Mouse (Mus musculus): ENCODE data around the gene Kif17. TPM values are rescaled to one million over a fixed set of nuclear protein-coding genes. Genes with fewer than 3 reads are reported as not detected.
A peak's percentile ranks its signal among the peaks of the same experiment; 100 is the strongest.
"Not testable (repeated sequence)": the region's sequence is repeated elsewhere in the genome, so short reads cannot be mapped to it uniquely, and the experiment has no call there.

Gene Kif17
- polyA plus RNA-seq, 1 experiment from 2014 or later, result 3.0 TPM

DNA sequence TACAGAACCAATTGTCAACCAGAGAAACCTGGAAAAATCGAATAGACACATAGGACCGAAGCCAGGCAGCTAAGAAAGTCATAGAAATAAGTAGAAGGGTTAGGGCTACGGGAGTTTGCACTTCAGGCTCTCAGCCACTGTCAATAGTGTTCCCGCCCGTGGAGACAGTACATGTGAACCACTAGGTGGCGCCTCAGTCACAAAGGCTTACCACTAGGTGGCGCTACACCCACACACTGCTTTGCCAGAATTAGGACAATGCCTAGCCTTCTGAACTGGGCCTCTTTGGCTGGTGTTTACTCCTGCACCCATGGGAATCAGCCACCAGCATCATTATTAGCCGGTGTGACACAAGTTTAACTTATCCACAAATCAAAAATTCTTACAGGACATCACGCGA, 69.3 kb downstream of the Kif17 start:
- Histone ChIP-seq H3K27me3 (no peaks in the 10 kb centered on the region), H3K9ac (no peak overlapping the region), H3K36me3 (peaks cover 12% of the 10 kb centered on the region), H3K4me1 (peaks cover 13% of the 10 kb centered on the region; the same call in 1 of the 2 replicates), H3K9me3 (no peaks in the 10 kb centered on the region), H3K4me2 (no peak overlapping the region), H3K27ac (no peak overlapping the region), H3K4me3 (no peak overlapping the region)
- ATAC-seq (ENCODE audit: borderline replicate concordance, extremely low read depth, low FRiP score, low TSS enrichment), result no peak
- 33% methylated on average over 10 of the region's 10 CpGs for WGBS

DNA sequence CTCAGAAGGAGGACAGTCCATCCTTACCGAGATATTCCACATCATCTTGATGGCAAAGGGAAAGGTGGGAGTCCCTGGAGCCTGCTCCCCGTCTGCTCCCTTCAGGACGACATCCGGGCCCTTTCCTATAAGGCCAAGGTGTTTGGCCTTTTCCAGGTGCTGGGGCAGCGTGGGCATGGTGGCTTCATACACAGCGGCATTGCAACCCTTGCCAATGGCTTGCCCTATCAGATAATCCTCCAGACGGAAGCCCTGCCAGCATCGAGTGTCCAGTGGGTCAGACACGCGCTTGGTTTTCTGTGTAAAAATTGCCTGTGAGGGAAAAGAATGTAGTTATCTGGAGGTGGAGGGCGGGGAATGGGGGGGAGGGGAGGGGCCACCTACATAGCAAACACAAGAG, 70.5 kb downstream of the Kif17 start:
- Histone ChIP-seq H3K9me3 (no peaks in the 10 kb centered on the region), H3K4me2 (no peak overlapping the region), H3K36me3 (peaks cover 9% of the 10 kb centered on the region), H3K4me1 (peaks cover 13% of the 10 kb centered on the region; the same call in 1 of the 2 replicates), H3K9ac (no peak overlapping the region), H3K27me3 (no peaks in the 10 kb centered on the region), H3K27ac (peak overlapping the region; percentile 39; the same call in 1 of the 2 replicates), H3K4me3 (no peak overlapping the region)
- 34% methylated on average over 11 of the region's 11 CpGs for WGBS
- ATAC-seq (ENCODE audit: borderline replicate concordance, extremely low read depth, low FRiP score, low TSS enrichment), result no peak

DNA sequence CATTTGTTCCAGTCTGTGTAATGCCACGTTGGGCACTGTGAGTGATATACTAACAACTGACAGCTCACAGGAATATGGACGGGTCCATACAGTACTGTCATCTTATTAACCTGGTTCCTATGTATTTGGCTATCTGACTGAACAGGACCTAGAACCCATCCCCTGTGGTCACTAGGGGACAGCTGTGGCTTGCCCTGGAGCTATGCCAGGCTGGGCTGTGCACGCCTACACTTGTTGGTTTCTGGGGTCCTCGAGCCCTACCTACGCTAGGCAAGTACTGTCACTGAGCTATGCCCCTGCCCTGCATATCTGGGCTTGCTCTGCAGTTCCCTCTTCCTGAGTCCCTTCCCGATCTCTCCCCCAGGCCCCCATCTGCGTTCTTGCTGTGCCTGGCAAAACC, 71.3 kb downstream of the Kif17 start:
- H3K27ac ChIP-seq, result no peak overlapping the region
- H3K4me2 ChIP-seq, result no peak overlapping the region
- no peak overlapping the region for H3K4me3 ChIP-seq
- no peaks in the 10 kb centered on the region for H3K27me3 ChIP-seq
- ATAC-seq (ENCODE audit: borderline replicate concordance, extremely low read depth, low FRiP score, low TSS enrichment), result no peak
- no peak overlapping the region for H3K9ac ChIP-seq
- H3K4me1 ChIP-seq, result peaks cover 17% of the 10 kb centered on the region
- H3K36me3 ChIP-seq, result peaks cover 7% of the 10 kb centered on the region
- no peaks in the 10 kb centered on the region for H3K9me3 ChIP-seq
- WGBS, result 61% methylated on average over 7 of the region's 7 CpGs

DNA sequence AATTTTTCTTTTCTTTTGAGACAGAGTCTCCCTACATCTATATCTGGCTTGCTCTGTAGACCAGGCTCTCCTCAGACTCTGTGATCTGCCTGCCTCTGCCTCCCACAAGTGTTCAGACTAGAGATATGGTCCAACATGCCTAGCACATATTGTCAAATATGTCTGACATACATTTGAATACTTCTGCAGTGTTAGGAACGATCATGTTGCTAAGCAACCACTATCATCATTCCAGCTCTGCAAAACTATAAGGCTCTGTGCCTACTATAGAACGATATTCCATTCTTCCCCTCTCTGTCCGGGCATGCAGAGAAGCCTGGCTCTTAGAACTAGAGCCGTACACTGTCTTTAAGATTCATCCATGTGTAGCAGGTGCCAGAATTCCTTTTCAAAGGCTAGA, 72.5 kb downstream of the Kif17 start:
- ATAC-seq (ENCODE audit: borderline replicate concordance, extremely low read depth, low FRiP score, low TSS enrichment), result no peak
- 55% methylated on average over 4 of the region's 4 CpGs for WGBS
- no peak overlapping the region for H3K4me2 ChIP-seq
- H3K4me3 ChIP-seq, result no peak overlapping the region
- H3K9ac ChIP-seq, result no peak overlapping the region
- H3K27ac ChIP-seq, result no peak overlapping the region
- H3K36me3 ChIP-seq, result no peaks in the 10 kb centered on the region
- H3K27me3 ChIP-seq, result no peaks in the 10 kb centered on the region
- H3K4me1 ChIP-seq, result peaks cover 19% of the 10 kb centered on the region
- no peaks in the 10 kb centered on the region for H3K9me3 ChIP-seq

DNA sequence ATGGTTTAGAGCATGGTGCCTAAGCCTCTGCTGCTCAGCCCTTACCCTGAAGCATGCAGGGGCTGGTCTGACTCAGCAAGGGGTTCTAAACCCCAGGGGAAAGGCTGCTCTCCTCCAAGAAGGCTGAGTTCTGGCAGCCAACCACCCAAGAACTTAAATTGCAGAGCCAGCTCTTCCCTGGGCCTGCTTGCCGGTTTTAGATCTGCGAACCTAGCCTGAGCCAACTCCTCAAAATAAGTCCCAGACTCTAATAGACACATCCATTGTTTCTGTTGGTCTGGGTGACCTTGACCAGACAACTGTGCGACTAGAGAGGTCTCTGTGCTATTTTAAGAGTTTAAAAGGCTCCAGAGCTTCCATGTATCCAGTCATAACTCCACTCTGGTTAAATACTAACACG, 73.5 kb downstream of the Kif17 start:
- peak overlapping the region; percentile 66 for H3K27ac ChIP-seq
- no peak overlapping the region for H3K4me3 ChIP-seq
- H3K27me3 ChIP-seq, result no peaks in the 10 kb centered on the region
- peaks cover 19% of the 10 kb centered on the region for H3K4me1 ChIP-seq
- H3K9me3 ChIP-seq, result no peaks in the 10 kb centered on the region
- WGBS, result 50% methylated on average over 4 of the region's 4 CpGs
- no peak overlapping the region for H3K4me2 ChIP-seq
- no peaks in the 10 kb centered on the region for H3K36me3 ChIP-seq
- H3K9ac ChIP-seq, result no peak overlapping the region
- ATAC-seq (ENCODE audit: borderline replicate concordance, extremely low read depth, low FRiP score, low TSS enrichment), result no peak

GRCm38 (mm10) chr4:138324451-138324850, 74.2 kb downstream of the Kif17 start:
- WGBS, result 81% methylated on average over 3 of the region's 3 CpGs
- Histone ChIP-seq H3K27ac (peak overlapping the region; percentile 66; the same call in 1 of the 2 replicates), H3K4me2 (no peak overlapping the region), H3K36me3 (no peaks in the 10 kb centered on the region), H3K9ac (no peak overlapping the region), H3K27me3 (no peaks in the 10 kb centered on the region), H3K4me1 (peaks cover 19% of the 10 kb centered on the region), H3K9me3 (no peaks in the 10 kb centered on the region), H3K4me3 (no peak overlapping the region)
- ATAC-seq (ENCODE audit: borderline replicate concordance, extremely low read depth, low FRiP score, low TSS enrichment), result no peak

DNA sequence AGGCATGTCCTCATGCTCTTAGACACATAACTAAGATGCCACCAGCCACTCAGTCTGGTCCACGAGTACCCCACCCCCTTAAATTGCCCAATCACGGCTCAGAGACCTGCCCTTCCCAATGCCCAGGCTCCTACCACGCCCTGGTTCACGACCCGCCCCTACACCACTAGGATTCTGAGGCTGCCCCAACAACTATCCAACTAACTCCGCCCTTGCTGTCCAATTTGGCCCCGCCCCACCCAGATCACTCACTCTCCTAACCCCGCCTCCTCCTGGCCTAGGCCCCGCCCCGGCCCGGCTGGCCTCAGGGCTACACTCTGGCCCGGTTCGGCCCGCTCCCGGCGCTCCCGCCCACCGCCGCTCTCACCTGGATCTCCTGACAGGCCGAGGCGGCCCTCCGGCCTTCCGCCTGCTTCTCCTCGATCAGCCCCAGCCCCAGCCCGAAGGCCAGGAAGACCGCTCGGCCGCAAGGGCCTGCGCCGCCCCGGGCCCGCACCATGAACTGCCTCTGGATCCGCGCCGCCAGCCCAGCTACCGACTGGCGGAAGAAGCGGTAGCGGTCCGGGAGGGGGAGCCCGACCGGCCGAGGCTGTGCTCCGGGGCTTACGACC, 75.3 kb downstream of the Kif17 start:
- peak overlapping the region; percentile 97 for H3K4me3 ChIP-seq
- peaks cover 7% of the 10 kb centered on the region for H3K27me3 ChIP-seq
- H3K9me3 ChIP-seq, result no peaks in the 10 kb centered on the region
- peak overlapping the region; percentile 75 for H3K4me2 ChIP-seq
- WGBS, result under 1% methylated on average over 45 of the region's 45 CpGs
- peak; percentile 95 for ATAC-seq (ENCODE audit: borderline replicate concordance, extremely low read depth, low FRiP score, low TSS enrichment)
- H3K9ac ChIP-seq, result peak overlapping the region; percentile 79
- H3K27ac ChIP-seq, result peak overlapping the region; percentile 99
- H3K4me1 ChIP-seq, result peaks cover 17% of the 10 kb centered on the region
- H3K36me3 ChIP-seq, result no peaks in the 10 kb centered on the region

DNA sequence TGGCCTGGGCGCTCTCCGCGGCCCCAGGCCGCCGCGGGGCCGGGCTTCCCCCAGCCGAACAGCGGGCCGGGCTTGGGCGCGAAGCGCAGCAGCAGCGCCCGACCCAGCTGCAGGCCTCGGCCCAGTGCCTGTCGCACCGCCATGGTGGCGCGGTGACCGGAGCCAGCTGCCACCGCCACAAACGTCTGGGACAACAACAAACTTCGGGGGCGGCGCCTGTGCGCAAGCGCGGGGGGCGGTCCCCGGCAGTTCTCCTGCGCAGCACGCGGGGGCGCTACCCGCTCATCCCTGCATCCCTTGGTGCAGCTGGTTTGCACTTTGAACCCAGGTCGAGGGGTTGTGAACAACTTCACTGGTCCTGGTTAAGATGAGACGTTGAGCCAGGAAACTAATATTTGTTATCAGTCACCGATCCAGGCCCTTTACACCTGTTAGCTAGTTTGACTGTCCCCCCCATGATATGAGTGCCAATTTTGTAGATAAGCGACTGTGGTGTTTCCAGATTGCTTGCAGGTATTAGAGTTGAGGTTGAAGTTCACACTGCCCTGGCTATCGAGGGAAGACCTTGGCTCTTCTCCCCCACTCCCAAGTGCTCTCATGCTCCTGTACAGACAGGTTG, 76.0 kb downstream of the Kif17 start, which contains the start of gene Pink1:
TSS of gene Pink1 (minus strand) at position 231 of the 619 bp plus-strand sequence.
- H3K4me3 ChIP-seq, result peak within 1 kb of the TSS; percentile 97
- H3K9me3 ChIP-seq, result no peaks in the 10 kb centered on the region
- peak within 1 kb of the TSS; percentile 75 for H3K4me2 ChIP-seq
- H3K9ac ChIP-seq, result peak within 1 kb of the TSS; percentile 79
- no peaks in the 10 kb centered on the region for H3K36me3 ChIP-seq
- peak within 1 kb of the TSS; percentile 99 for H3K27ac ChIP-seq
- H3K27me3 ChIP-seq, result peaks cover 13% of the 10 kb centered on the region
- peak; percentile 77 for ATAC-seq (ENCODE audit: borderline replicate concordance, extremely low read depth, low FRiP score, low TSS enrichment)
- WGBS, result 3% methylated on average over 41 of the region's 41 CpGs
- peaks cover 13% of the 10 kb centered on the region for H3K4me1 ChIP-seq

DNA sequence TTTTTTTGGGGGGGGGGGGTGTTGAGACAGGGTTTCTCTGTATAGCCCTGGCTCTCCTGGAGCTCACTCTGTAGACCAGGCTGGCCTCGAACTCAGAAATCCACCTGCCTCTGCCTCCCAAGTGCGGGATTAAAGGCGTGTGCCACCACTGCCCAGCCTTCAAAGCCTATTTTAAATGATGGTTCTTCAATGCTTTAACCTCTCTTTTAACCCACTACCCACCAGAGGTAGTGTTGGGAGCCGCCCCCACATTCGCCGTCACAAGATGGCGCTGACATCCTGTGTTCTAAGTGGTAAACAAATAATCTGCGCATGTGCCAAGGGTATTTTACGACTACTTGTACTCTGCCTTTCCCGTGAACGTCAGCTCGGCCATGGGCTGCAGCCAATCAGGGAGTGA, 76.9 kb downstream of the Kif17 start:
- not testable (repeated sequence) for H3K9me3 ChIP-seq; H3K27ac ChIP-seq; H3K4me3 ChIP-seq; ATAC-seq (ENCODE audit: borderline replicate concordance, extremely low read depth, low FRiP score, low TSS enrichment); H3K36me3 ChIP-seq; H3K4me2 ChIP-seq; H3K9ac ChIP-seq
- Histone ChIP-seq H3K27me3 (peaks cover 21% of the 10 kb centered on the region), H3K4me1 (peaks cover 13% of the 10 kb centered on the region)
- 72% methylated on average over 8 of the region's 12 CpGs for WGBS

- no peak overlapping the region; the same call in 1 of the 2 replicates for H3K27ac ChIP-seq
- peak overlapping the region; percentile 29 for H3K4me3 ChIP-seq
- no peak for ATAC-seq (ENCODE audit: borderline replicate concordance, extremely low read depth, low FRiP score, low TSS enrichment)
- peaks cover 13% of the 10 kb centered on the region for H3K4me1 ChIP-seq
- no peaks in the 10 kb centered on the region for H3K9me3 ChIP-seq
- H3K27me3 ChIP-seq, result peaks cover 21% of the 10 kb centered on the region
- no peaks in the 10 kb centered on the region for H3K36me3 ChIP-seq
- H3K9ac ChIP-seq, result no peak overlapping the region
- WGBS, result 62% methylated on average over 7 of the region's 7 CpGs
- peak overlapping the region; percentile 43 for H3K4me2 ChIP-seq
Observed at GRCm38 (mm10) chr4:138327891-138328470, 77.7 kb downstream of the Kif17 start.

DNA sequence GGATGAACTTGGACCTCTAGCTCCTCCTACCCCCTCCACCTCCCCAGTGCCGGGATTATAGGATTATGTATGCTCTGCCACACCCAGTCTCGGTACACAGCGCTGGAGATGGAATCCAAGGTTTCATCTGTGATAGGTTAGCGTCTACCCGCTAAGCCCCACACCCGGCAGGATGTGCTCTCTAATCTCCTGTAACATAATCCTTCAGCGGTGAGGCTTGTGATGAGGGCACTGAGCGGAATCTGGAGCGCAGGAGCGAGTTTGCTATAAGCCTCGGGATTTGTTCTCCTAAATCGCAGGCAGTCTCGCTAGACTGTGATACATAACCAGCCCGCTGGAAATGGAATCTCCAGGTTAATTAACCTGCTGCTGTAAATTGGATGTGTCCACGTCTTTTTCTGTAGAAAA, 80.0 kb downstream of the Kif17 start:
- Histone ChIP-seq H3K27me3 (peaks cover 21% of the 10 kb centered on the region), H3K36me3 (no peaks in the 10 kb centered on the region), H3K4me3 (no peak overlapping the region), H3K27ac (no peak overlapping the region), H3K9me3 (no peaks in the 10 kb centered on the region), H3K4me1 (peaks cover 6% of the 10 kb centered on the region), H3K4me2 (no peak overlapping the region), H3K9ac (no peak overlapping the region)
- 16% methylated on average over 15 of the region's 15 CpGs for WGBS
- no peak for ATAC-seq (ENCODE audit: borderline replicate concordance, extremely low read depth, low FRiP score, low TSS enrichment)

- Histone ChIP-seq H3K4me2 (no peak overlapping the region), H3K27me3 (peaks cover 21% of the 10 kb centered on the region), H3K9me3 (no peaks in the 10 kb centered on the region), H3K4me3 (no peak overlapping the region), H3K36me3 (no peaks in the 10 kb centered on the region), H3K4me1 (no peaks in the 10 kb centered on the region), H3K9ac (no peak overlapping the region), H3K27ac (no peak overlapping the region)
- no peak for ATAC-seq (ENCODE audit: borderline replicate concordance, extremely low read depth, low FRiP score, low TSS enrichment)
- 69% methylated on average over 9 of the region's 9 CpGs for WGBS
Observed at GRCm38 (mm10) chr4:138331647-138332046, 81.4 kb downstream of the Kif17 start.
